Mouse (Mus musculus) kidney, embryonic 16.5 days (tissue): Measurements from ENCODE around the gene Gpr75. TPM values are rescaled to one million over a fixed set of nuclear protein-coding genes. Genes with fewer than 3 reads are reported as not detected.

Experiments used
- ATAC-seq: fragments of 200-750 bp; cut with Nextera tagmentation; 2 replicates; pipeline ENCODE4 v1.8.0; 2017; ENCODE audit warnings: moderate TSS enrichment; ENCODE audit not compliant: low FRiP score, low TSS enrichment
- H3K27ac ChIP-seq: fragments of 300-500 bp; sonication (generic); 2 replicates; pipeline ENCODE4 v1.5.1; 2014; ENCODE audit warnings: low read length
- H3K27me3 ChIP-seq: fragments of 300-500 bp; sonication (generic); 2 replicates; pipeline ENCODE4 v1.6.1; 2014; ENCODE audit warnings: low read length, control low read depth, mixed read lengths; ENCODE audit not compliant: insufficient read depth
- H3K36me3 ChIP-seq: fragments of 300-500 bp; sonication (generic); 2 replicates; pipeline ENCODE4 v1.6.1; 2014; ENCODE audit warnings: low read length, control low read depth, mixed read lengths; ENCODE audit not compliant: insufficient read depth
- H3K4me1 ChIP-seq: fragments of 300-500 bp; sonication (generic); 2 replicates; pipeline ENCODE4 v1.6.1; 2014; ENCODE audit warnings: low read length, control low read depth, mixed read lengths; ENCODE audit not compliant: insufficient read depth
- H3K4me2 ChIP-seq: fragments of 300-500 bp; sonication (generic); replicated peaks from 2 replicates; pipeline ENCODE4 v1.6.1; 2014; ENCODE audit warnings: low read depth, low read length
- H3K4me3 ChIP-seq: fragments of 300-500 bp; sonication (generic); 2 replicates; pipeline ENCODE4 v1.5.1; 2014; ENCODE audit warnings: mild to moderate bottlenecking, low read length
- H3K9ac ChIP-seq: fragments of 300-500 bp; sonication (generic); replicated peaks from 2 replicates; pipeline ENCODE4 v1.6.1; 2014; ENCODE audit warnings: low read length
- H3K9me3 ChIP-seq: fragments of 300-500 bp; sonication (generic); 2 replicates; pipeline ENCODE4 v1.6.1; 2016; ENCODE audit warnings: low read length, control low read depth
- WGBS: fragments of 180-500 bp; shearing (Covaris S2); extraction: QIAGEN DNeasy Blood & Tissue Kit; methylation state at CpG from one replicate; pipeline ENCODE4 v1.1.7; 2014; 5-methylcytosine and 5-hydroxymethylcytosine counted together
- polyA plus RNA-seq: library from polyadenylated mRNA; unstranded; fragments of >200 nt; fragmentation: Nextera tagmentation; extraction: Ambion mirVana; gene quantifications from 2 replicates; pipeline ENCODE4 v1.2.1, GENCODE M21; 2015

Gpr75 gene
- polyA plus RNA-seq, 1 experiment from 2014 or later = 0.10 TPM

DNA sequence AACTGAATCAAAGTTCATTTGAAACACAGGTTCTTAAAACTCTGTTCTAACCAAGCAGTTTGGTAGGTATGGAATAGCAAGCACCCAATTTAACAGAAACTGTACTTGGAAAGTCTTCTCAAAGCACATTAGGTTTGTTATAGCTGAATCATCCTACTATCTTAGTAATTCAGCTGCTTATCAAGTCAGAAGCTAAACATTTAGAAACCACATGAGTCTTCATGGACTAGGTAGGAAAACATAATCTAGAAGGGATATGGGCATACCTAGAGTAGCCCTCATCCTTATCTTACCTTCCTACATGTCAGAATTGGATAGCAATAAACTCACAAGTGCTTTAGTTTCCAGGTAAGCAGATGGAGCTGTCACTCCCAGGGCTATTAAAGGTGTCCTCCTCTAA, 42.9 kb downstream of the Gpr75 start:
- Histone ChIP-seq H3K9ac (no peak overlapping the region), H3K27me3 (no peaks in the 10 kb centered on the region), H3K27ac (no peak overlapping the region), H3K4me2 (no peak overlapping the region), H3K9me3 (no peaks in the 10 kb centered on the region), H3K4me1 (no peaks in the 10 kb centered on the region), H3K4me3 (no peak overlapping the region), H3K36me3 (peaks cover 29% of the 10 kb centered on the region)
- ATAC-seq = no peak

- H3K36me3 ChIP-seq = peaks cover 26% of the 10 kb centered on the region
Observed at GRCm38 (mm10) chr11:30928498-30928897, 43.3 kb downstream of the Gpr75 start.

More at GRCm38 (mm10) chr11:30928498-30928897, 43.3 kb downstream of the Gpr75 start:
- Histone ChIP-seq H3K4me2 (no peak overlapping the region), H3K9ac (no peak overlapping the region), H3K27me3 (no peaks in the 10 kb centered on the region), H3K27ac (no peak overlapping the region), H3K4me1 (no peaks in the 10 kb centered on the region), H3K4me3 (no peak overlapping the region), H3K9me3 (no peaks in the 10 kb centered on the region)
- no peak for ATAC-seq
- WGBS = 100% methylated on average over 1 of the region's 1 CpGs

Other genes with a start within 250 kb of the Gpr75 start
- 19.0 and 19.8 TPM in 2 replicates for gene Acyp2, start 235.8 kb upstream of the Gpr75 start, polyA plus RNA-seq
- gene Psme4, start 113.6 kb upstream of the Gpr75 start, polyA plus RNA-seq = 13.2 and 14.6 TPM in 2 replicates
- 28.5 and 30.9 TPM in 2 replicates for gene Asb3, start 58 bp downstream of the Gpr75 start, polyA plus RNA-seq
- gene Erlec1, start 69.0 kb downstream of the Gpr75 start, polyA plus RNA-seq = 12.8 and 12.9 TPM in 2 replicates
- gene Chac2, start 101.0 kb downstream of the Gpr75 start, polyA plus RNA-seq = 18.3 and 19.8 TPM in 2 replicates